Mouse (Mus musculus): ENCODE results near the gene Cry2. TPM values are rescaled to one million over a fixed set of nuclear protein-coding genes. Genes with fewer than 3 reads are reported as not detected.

Cry2 gene
- polyA plus RNA-seq, 1 experiment from 2014 or later, result 47.9 TPM

GRCm38 (mm10) chr2:92354224-92354623 lies 79.6 kb downstream of the Cry2 start:
- WGBS, result 72% methylated on average over 6 of the region's 6 CpGs
- Histone ChIP-seq H3K9ac (no peak overlapping the region), H3K27ac (replicated peaks) (no peak overlapping the region), H3K27me3 (no peaks in the 10 kb centered on the region), H3K4me3 (no peak overlapping the region), H3K36me3 (peaks cover 42% of the 10 kb centered on the region), H3K9me3 (no peaks in the 10 kb centered on the region), H3K4me2 (no peak overlapping the region), H3K4me1 (replicated peaks) (no peaks in the 10 kb centered on the region; the same call in 1 of the 2 replicates)
- ATAC-seq (ENCODE audit: low FRiP score, low read depth), result no peak

Small RNAs within 50 kb of the gene (microRNA-seq; reads per million reads assigned to microRNA genes)
- gene Mir7000, result not detected

Other genes starting within 250 kb of the Cry2 start
- gene Pex16, start 59.4 kb downstream of the Cry2 start, polyA plus RNA-seq (2015; fragmentation: Nextera tagmentation; extraction: Ambion mirVana), result 37.3 and 40.1 TPM in 2 replicates
- 1.5 TPM in 2 replicates for gene Large2, start 59.2 kb downstream of the Cry2 start, polyA plus RNA-seq (2015; fragmentation: Nextera tagmentation; extraction: Ambion mirVana)
- 7.8 and 8.8 TPM in 2 replicates for gene 1700029I15Rik, start 51.5 kb downstream of the Cry2 start, polyA plus RNA-seq (2015; fragmentation: Nextera tagmentation; extraction: Ambion mirVana)
- 162 and 178 TPM in 2 replicates for gene Mapk8ip1, start 32.8 kb downstream of the Cry2 start, polyA plus RNA-seq (2015; fragmentation: Nextera tagmentation; extraction: Ambion mirVana)
- gene Slc35c1, start 26.5 kb upstream of the Cry2 start, polyA plus RNA-seq (2015; fragmentation: Nextera tagmentation; extraction: Ambion mirVana), result 15.4 and 20.1 TPM in 2 replicates
- 29.3 and 31.3 TPM in 2 replicates for gene Chst1, start 165.7 kb upstream of the Cry2 start, polyA plus RNA-seq (2015; fragmentation: Nextera tagmentation; extraction: Ambion mirVana)